Mouse (Mus musculus): ENCODE measurements around the gene Vill.

DNA sequence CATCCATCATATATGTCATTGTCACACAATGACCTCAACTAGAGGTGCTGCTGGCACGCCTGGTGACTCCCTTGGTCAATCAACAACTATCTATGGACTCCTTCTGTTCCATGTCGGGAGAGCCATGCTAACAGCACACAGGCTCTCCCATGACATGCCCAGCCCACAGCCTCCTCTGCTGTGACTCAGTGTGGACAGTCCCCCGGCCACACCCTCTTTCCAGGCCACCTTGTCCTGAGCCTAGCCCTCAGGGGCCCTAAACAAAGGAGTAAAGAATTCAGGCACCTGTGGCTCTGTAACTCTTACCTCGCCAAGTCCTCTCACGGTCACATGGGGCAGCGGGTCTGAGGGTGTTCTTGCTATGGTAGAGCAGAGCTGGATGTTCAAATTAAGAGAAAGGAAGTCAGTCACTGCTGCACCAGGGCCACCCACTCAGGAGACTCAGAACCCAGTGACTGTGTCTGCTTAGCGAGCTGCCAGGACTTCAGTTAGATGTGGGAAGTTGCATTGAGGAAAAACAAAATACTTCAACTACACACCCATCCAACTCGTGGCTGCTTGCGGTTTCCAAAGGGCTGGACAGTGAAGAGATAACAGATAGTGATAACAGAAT is 1.5 kb downstream of the Vill start:
- TF ChIP-seq CTCF (IDR thresholded peaks at IDR 0.05; ENCODE audit: low read depth) (no peak), EP300 (IDR thresholded peaks at IDR 0.05; ENCODE audit: low read depth) (no peak)
